Mouse (Mus musculus) forebrain, embryonic 11.5 days (tissue): ENCODE results near the gene Kcnc2. TPM values are rescaled to one million over a fixed set of nuclear protein-coding genes. Genes with fewer than 3 reads are reported as not detected.
"Not testable (repeated sequence)": the region's sequence is repeated elsewhere in the genome, so short reads cannot be mapped to it uniquely, and the experiment has no call there.

Experiments used
- ATAC-seq: fragments of 200-750 bp; cut with Nextera tagmentation; replicated peaks from 2 replicates; pipeline ENCODE4 v1.8.0; 2017; ENCODE audit warnings: moderate TSS enrichment; ENCODE audit not compliant: low FRiP score
- DNase-seq: peaks from one replicate; pipeline ENCODE4 v3.0.0-alpha.2; 2017; ENCODE audit warnings: low spot score
- H3K27ac ChIP-seq: fragments of 300-500 bp; sonication (generic); 2 replicates; pipeline ENCODE4 v1.5.1; 2014; ENCODE audit warnings: low read depth, low read length
- H3K27me3 ChIP-seq: fragments of 300-500 bp; sonication (generic); 2 replicates; pipeline ENCODE4 v1.6.1; 2014; ENCODE audit warnings: mild to moderate bottlenecking, low read length, mixed read lengths; ENCODE audit not compliant: control insufficient read depth, insufficient read depth
- H3K36me3 ChIP-seq: fragments of 300-500 bp; sonication (generic); 2 replicates; pipeline ENCODE4 v1.6.1; 2014; ENCODE audit warnings: mild to moderate bottlenecking, low read length, moderate library complexity, mixed read lengths; ENCODE audit not compliant: control insufficient read depth, insufficient read depth
- H3K4me1 ChIP-seq: fragments of 300-500 bp; sonication (generic); replicated peaks from 2 replicates; pipeline ENCODE4 v1.6.1; 2014; ENCODE audit warnings: low read length, mixed read lengths; ENCODE audit not compliant: control insufficient read depth, insufficient read depth
- H3K4me2 ChIP-seq: fragments of 300-500 bp; sonication (generic); 2 replicates; pipeline ENCODE4 v1.6.1; 2014; ENCODE audit warnings: low read depth, mild to moderate bottlenecking, low read length, moderate library complexity, mixed read lengths; ENCODE audit not compliant: severe bottlenecking
- H3K4me3 ChIP-seq: fragments of 300-500 bp; sonication (generic); 2 replicates; pipeline ENCODE4 v1.5.1; 2014; ENCODE audit warnings: low read depth, low read length
- H3K9ac ChIP-seq: fragments of 300-500 bp; sonication (generic); 2 replicates; pipeline ENCODE4 v1.6.1; 2014; ENCODE audit warnings: low read length
- H3K9me3 ChIP-seq: fragments of 300-500 bp; sonication (generic); 2 replicates; pipeline ENCODE4 v1.6.1; 2016; ENCODE audit warnings: low read length, mixed read lengths; ENCODE audit not compliant: control insufficient read depth
- WGBS: fragments of 180-500 bp; shearing (Covaris S2); extraction: QIAGEN DNeasy Blood & Tissue Kit; methylation state at CpG from one replicate; pipeline ENCODE4 v1.1.7; 2014; 5-methylcytosine and 5-hydroxymethylcytosine counted together
- polyA plus RNA-seq: library from polyadenylated mRNA; unstranded; fragments of >200 nt; fragmentation: Nextera tagmentation; extraction: Ambion mirVana; gene quantifications from 2 replicates; pipeline ENCODE4 v1.2.1, GENCODE M21; 2014

Gene Kcnc2
- 1.2 and 1.6 TPM in 2 replicates for polyA plus RNA-seq

DNA sequence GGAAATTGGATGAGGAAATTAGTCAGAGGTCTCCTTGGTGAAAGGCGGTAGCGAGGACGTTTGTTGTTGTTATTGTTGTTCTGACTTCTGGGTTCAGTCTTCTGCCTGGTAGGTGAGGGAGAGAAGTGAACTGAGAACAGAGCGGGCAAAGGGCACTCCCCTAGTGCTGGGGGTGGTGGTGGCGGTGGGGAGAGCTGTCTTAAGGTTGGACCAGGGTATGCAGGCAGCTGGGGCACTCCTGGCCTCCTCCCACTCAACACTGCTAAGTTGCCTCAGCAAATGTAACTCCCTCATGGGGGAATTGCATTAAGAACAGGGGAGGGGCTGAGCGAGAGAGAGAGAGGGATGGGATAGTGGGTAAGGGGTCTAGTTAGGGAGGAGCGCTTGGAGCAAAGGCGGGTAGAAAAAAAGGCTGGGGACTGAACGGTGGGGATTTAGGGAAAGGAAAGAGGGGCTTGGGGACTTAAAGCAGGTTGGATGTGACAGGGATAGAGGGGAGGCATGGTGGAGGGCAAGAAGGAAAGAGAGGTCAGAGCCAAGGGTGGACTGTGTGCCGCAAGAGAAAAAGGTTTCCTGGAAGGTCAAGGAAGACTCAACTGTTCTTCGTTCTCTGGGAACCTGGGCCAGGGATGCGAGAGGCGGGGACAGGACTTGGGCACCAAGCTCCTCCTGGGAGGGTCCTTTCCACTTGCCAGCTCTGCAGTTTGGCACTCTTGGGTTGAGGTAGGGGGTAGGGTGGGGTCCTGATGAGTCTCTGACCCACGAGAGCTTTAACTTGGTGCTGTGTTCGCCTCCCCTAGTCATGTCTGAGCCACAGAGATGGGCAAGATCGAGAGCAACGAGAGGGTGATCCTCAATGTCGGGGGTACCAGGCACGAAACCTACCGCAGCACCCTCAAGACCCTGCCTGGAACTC, at the start of gene Kcnc2:
Kcnc2 (plus strand) TSS at position 235 of the 916 bp plus-strand sequence.
- peak within 1 kb of the TSS; percentile 95 for H3K4me2 ChIP-seq
- peaks cover 29% of the 10 kb centered on the region for H3K27me3 ChIP-seq
- DNase-seq = peak; percentile 60
- H3K4me3 ChIP-seq = peak within 1 kb of the TSS; percentile 48
- peak within 1 kb of the TSS; percentile 54 for H3K9ac ChIP-seq
- peak; percentile 60 for ATAC-seq
- WGBS = under 1% methylated on average over 20 of the region's 20 CpGs
- H3K4me1 ChIP-seq = peaks cover 8% of the 10 kb centered on the region; the same call in 1 of the 2 replicates
- H3K36me3 ChIP-seq = no peaks in the 10 kb centered on the region
- no peak within 1 kb of the TSS for H3K27ac ChIP-seq
- H3K9me3 ChIP-seq = no peaks in the 10 kb centered on the region

DNA sequence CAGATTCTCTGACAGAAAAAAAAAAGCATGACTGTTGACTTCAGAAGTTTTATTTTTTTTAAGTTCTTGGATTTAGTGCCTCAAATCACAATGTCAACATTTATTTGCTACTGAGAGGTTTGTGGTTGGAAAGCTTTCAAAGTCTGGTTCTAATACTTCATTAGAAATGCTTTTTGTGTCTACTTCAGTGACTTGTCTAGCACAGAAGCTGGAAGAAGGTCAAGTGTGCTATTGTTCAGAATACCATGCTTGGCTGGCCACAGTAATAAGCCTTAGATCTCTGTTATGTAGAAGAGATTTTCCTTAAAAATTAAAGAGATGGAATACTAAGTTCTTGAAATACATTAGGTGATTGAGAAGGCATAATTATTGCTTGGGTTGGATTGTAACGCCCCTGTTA, 43.8 kb upstream of the Kcnc2 start:
- Histone ChIP-seq H3K9me3 (no peaks in the 10 kb centered on the region), H3K27ac (no peak overlapping the region), H3K36me3 (no peaks in the 10 kb centered on the region), H3K4me1 (no peaks in the 10 kb centered on the region), H3K9ac (no peak overlapping the region), H3K4me2 (no peak overlapping the region), H3K4me3 (no peak overlapping the region), H3K27me3 (no peaks in the 10 kb centered on the region)
- WGBS = 67% methylated on average over 1 of the region's 1 CpGs
- DNase-seq (no peak), ATAC-seq (no peak)

DNA sequence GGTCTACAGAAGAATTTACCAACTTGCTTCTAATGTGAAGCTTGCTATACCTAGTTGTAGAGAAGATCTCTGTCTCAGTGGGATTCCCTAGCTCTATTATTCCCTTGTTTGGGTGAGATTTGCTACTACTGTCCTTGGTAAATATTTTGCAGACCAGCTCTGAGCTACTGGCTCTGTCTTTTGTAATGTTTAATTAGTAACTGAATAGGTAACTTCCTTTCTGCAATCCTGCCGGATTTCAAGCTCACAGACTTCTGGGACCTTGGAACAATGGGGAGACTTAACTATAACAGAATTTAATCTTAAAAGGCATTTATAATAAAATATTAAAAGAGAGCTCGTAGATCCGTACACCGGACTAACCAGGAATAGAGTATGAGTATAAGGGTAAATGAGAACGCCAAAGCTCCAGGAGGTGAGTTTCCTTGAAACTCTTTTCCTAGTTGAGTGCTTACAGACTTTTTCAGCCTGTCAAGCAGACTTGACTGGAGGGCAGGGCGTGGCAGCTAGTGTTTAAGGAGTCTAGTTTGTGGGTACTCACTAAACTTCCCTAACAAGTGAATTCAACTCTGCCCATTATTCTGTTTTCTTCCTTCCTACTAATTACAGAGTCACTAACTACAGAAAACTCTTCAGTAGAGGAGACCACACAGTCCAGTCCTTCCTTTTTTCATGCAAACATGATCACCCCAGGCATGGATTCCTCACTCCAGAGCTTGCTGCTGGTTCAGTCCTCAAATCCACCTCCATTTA, 41.7 kb upstream of the Kcnc2 start:
- 29% methylated on average over 6 of the region's 6 CpGs for WGBS
- H3K36me3 ChIP-seq, H3K4me1 ChIP-seq, H3K9me3 ChIP-seq, ATAC-seq, H3K27ac ChIP-seq, H3K27me3 ChIP-seq, H3K9ac ChIP-seq, DNase-seq, H3K4me3 ChIP-seq, H3K4me2 ChIP-seq: not testable (repeated sequence)

- not testable (repeated sequence) for H3K4me2 ChIP-seq, H3K4me3 ChIP-seq, H3K4me1 ChIP-seq, H3K27me3 ChIP-seq, H3K9me3 ChIP-seq, H3K27ac ChIP-seq, DNase-seq, H3K9ac ChIP-seq, ATAC-seq, H3K36me3 ChIP-seq
- WGBS = 21% methylated on average over 1 of the region's 1 CpGs
These were observed 38.2 kb upstream of the Kcnc2 start for GRCm38 (mm10) chr10:112232733-112233132.

DNA sequence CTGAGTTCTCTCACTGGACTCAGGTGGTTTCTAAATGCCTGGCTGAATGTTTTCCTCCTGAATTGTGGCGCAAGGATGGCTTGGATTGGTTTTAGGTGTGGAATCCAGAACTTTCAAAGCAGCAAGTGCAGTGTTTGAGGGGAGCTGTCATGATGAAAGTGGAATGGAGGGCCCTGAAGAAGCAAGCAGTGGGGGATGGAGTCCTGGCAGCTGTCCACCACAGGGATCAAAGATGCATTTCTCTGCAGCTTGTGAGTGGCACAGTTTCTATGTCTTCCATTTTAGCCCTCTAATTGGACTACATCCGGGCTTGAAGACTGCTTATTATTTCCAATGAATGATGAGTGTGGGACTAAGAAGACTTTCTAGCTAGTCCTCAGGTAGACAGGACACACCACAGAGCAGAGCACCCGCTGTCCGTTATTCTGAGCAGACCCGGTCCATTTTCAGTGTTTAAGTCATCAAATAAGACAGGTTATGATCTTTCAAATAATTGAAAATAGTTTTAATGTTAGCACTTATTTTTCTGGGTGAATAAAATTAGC, 35.5 kb upstream of the Kcnc2 start:
- WGBS = 71% methylated on average over 5 of the region's 5 CpGs
- not testable (repeated sequence) for H3K9ac ChIP-seq, DNase-seq, H3K27me3 ChIP-seq, H3K4me1 ChIP-seq, H3K27ac ChIP-seq, H3K36me3 ChIP-seq, H3K4me2 ChIP-seq, H3K9me3 ChIP-seq, H3K4me3 ChIP-seq
- ATAC-seq = 0 out of 2 replicates have a peak, but pooled peaks have one; percentile 53

DNA sequence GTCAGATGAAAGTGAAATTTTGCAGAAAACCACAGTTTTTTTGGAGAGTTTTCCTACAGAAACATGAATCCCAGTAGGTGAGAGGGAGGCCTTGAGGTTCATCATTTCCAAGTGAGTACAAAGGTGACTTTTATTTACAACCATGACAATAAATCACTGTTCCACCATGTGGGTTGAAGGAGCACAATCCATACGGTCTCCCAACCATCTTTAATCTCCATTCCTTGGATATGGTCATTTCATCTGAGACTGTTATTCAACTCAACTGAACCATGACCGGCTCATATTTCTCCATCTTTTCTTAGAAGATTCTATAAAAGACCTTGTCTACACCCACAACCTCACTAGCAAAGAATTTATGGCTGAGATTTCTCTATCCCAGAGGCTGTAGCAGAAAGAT, 22.6 kb upstream of the Kcnc2 start:
- H3K27me3 ChIP-seq = no peaks in the 10 kb centered on the region
- WGBS = 83% methylated on average over 2 of the region's 2 CpGs
- no peak overlapping the region for H3K4me2 ChIP-seq
- no peak overlapping the region for H3K4me3 ChIP-seq
- H3K9me3 ChIP-seq = no peaks in the 10 kb centered on the region
- H3K27ac ChIP-seq = no peak overlapping the region
- H3K36me3 ChIP-seq = no peaks in the 10 kb centered on the region
- no peak overlapping the region for H3K9ac ChIP-seq
- no peak for DNase-seq
- ATAC-seq = no peak
- no peaks in the 10 kb centered on the region for H3K4me1 ChIP-seq

GRCm38 (mm10) chr10:112263467-112263866, 7.5 kb upstream of the Kcnc2 start:
- 89% methylated on average over 3 of the region's 3 CpGs for WGBS
- no peaks in the 10 kb centered on the region for H3K27me3 ChIP-seq
- no peaks in the 10 kb centered on the region for H3K9me3 ChIP-seq
- ATAC-seq (no peak), DNase-seq (no peak)
- no peak overlapping the region for H3K9ac ChIP-seq
- H3K27ac ChIP-seq = no peak overlapping the region
- H3K36me3 ChIP-seq = no peaks in the 10 kb centered on the region
- no peak overlapping the region for H3K4me3 ChIP-seq
- no peak overlapping the region for H3K4me2 ChIP-seq
- no peaks in the 10 kb centered on the region for H3K4me1 ChIP-seq

DNA sequence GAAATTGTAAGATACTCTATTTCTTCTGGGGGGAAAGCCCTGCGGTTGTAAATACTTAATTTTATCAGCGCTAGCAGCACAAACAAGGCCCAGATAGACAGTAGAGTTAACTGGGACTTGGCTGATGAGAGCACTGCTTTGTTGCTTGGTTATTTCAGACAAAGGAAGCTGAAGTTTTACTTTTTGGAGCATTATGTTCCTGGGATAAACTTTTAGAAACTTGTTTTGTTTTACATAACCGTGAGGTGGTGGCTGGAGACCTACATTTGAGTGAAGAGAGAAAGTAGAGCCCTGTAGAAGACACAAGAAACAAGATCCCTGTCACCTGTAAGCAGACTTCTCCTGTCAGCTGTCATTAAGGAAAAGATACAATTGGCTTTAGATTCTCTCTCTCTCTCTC, 1.4 kb upstream of the Kcnc2 start:
- DNase-seq (no peak), ATAC-seq (no peak)
- no peaks in the 10 kb centered on the region for H3K9me3 ChIP-seq
- 72% methylated on average over 3 of the region's 3 CpGs for WGBS
- H3K4me1 ChIP-seq = peaks cover 8% of the 10 kb centered on the region; the same call in 1 of the 2 replicates
- H3K27ac ChIP-seq = no peak overlapping the region
- peak overlapping the region; percentile 48; the same call in 1 of the 2 replicates for H3K4me3 ChIP-seq
- H3K36me3 ChIP-seq = no peaks in the 10 kb centered on the region
- no peak overlapping the region for H3K9ac ChIP-seq
- H3K4me2 ChIP-seq = no peak overlapping the region; the same call in 1 of the 2 replicates
- H3K27me3 ChIP-seq = peaks cover 29% of the 10 kb centered on the region
